Mouse (Mus musculus) limb, embryonic 13.5 days (tissue): ENCODE measurements around the gene Ly6c1. TPM values are rescaled to one million over a fixed set of nuclear protein-coding genes. Genes with fewer than 3 reads are reported as not detected.
"Not testable (repeated sequence)": the region's sequence is repeated elsewhere in the genome, so short reads cannot be mapped to it uniquely, and the experiment has no call there.

Source experiments
- ATAC-seq: fragments of 200-750 bp; cut with Nextera tagmentation; 2 replicates; pipeline ENCODE4 v1.8.0; 2017; ENCODE audit warnings: low read depth, moderate number of reproducible peaks, moderate TSS enrichment; ENCODE audit not compliant: low FRiP score
- H3K27ac ChIP-seq: fragments of 300-500 bp; sonication (generic); 2 replicates; pipeline ENCODE4 v1.5.1; 2015; ENCODE audit warnings: inconsistent platforms, mild to moderate bottlenecking, moderate library complexity
- H3K27me3 ChIP-seq: fragments of 300-500 bp; sonication (generic); 2 replicates; pipeline ENCODE4 v1.6.1; 2015; ENCODE audit warnings: mild to moderate bottlenecking, inconsistent platforms
- H3K36me3 ChIP-seq: fragments of 300-500 bp; sonication (generic); 2 replicates; pipeline ENCODE4 v1.6.1; 2015; ENCODE audit warnings: inconsistent platforms, mild to moderate bottlenecking, moderate library complexity
- H3K4me1 ChIP-seq: fragments of 300-500 bp; sonication (generic); 2 replicates; pipeline ENCODE4 v1.6.1; 2015; ENCODE audit warnings: inconsistent platforms
- H3K4me2 ChIP-seq: fragments of 300-500 bp; sonication (generic); replicated peaks from 2 replicates; pipeline ENCODE4 v1.6.1; 2015; ENCODE audit warnings: inconsistent platforms, mild to moderate bottlenecking, moderate library complexity
- H3K4me3 ChIP-seq: fragments of 300-500 bp; sonication (generic); 2 replicates; pipeline ENCODE4 v1.5.1; 2015; ENCODE audit warnings: moderate library complexity, mild to moderate bottlenecking, inconsistent platforms
- H3K9ac ChIP-seq: fragments of 300-500 bp; sonication (generic); 2 replicates; pipeline ENCODE4 v1.6.1; 2015; ENCODE audit warnings: mild to moderate bottlenecking, inconsistent platforms
- H3K9me3 ChIP-seq: fragments of 300-500 bp; sonication (generic); 2 replicates; pipeline ENCODE4 v1.6.1; 2016; ENCODE audit warnings: inconsistent platforms
- WGBS: fragments of 180-500 bp; shearing (Covaris S2); methylation state at CpG from one replicate; pipeline ENCODE4 v1.1.7; 2015; 5-methylcytosine and 5-hydroxymethylcytosine counted together
- polyA plus RNA-seq: library from polyadenylated mRNA; unstranded; fragments of >200 nt; fragmentation: Nextera tagmentation; extraction: Ambion mirVana; gene quantifications from 2 replicates; pipeline ENCODE4 v1.2.1, GENCODE M21; 2015

Gene Ly6c1
- polyA plus RNA-seq, result 2.6 and 4.1 TPM in 2 replicates

DNA sequence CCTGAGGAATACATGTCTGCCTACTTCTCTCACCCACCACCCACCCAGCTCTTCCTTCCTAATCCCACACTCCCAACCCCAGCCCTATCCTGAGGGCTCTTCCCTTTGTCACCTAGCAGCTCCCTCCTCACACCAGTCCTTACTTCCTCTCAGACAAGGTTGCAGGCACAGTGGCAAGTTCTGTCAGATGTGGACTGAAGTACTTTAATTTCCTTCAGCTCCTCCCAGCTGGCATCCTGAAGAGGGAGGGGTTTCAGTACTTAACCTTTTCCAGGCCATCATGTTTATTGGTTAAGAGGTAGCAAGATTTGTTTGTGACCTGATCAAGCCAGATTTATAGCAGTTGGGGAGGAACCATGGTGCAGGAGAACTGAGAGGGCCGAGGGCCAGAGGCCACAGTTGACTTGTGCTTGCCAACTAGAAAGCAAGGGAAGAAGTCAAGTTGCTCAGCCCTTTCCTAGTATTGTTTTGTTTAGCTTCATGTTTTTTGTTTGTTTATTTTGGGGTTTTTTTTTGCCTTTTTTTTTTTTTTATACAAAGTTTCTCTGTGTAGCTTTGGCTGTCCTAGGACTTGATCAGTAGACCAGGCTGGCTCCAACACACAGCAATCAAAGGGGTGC lies at the start of gene Ly6c1:
Ly6c1 (minus strand) TSS at position 189 of the 620 bp plus-strand sequence.
- H3K36me3 ChIP-seq, H3K27me3 ChIP-seq, ATAC-seq, H3K27ac ChIP-seq, H3K4me1 ChIP-seq, H3K4me3 ChIP-seq, H3K9me3 ChIP-seq, H3K4me2 ChIP-seq, H3K9ac ChIP-seq: not testable (repeated sequence)
- WGBS, result 10% methylated on average over 1 of the region's 1 CpGs

DNA sequence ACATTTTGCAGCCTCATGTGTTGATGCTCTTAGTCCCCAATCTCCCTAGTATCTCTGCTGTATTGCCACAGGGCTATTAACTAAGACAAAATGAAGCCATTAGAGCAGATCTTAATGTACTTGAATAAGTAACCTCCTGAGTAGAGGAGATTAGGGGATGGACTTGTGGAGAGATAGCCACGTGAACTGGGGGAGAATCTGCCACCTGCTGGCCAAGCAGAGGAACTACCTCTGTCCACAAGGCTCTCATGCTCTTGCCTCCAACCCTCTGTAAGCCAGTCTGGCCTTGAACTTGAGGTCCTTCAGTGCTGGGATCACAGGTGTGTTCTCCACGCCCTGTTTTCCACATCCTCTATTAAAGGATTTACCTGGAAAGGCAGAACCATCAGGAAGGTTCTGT lies 39.4 kb upstream of the Ly6c1 start:
- ATAC-seq, H3K9me3 ChIP-seq, H3K4me2 ChIP-seq, H3K27ac ChIP-seq, H3K4me1 ChIP-seq, H3K4me3 ChIP-seq, H3K9ac ChIP-seq, H3K36me3 ChIP-seq, H3K27me3 ChIP-seq: not testable (repeated sequence)
- 16% methylated on average over 2 of the region's 2 CpGs for WGBS

DNA sequence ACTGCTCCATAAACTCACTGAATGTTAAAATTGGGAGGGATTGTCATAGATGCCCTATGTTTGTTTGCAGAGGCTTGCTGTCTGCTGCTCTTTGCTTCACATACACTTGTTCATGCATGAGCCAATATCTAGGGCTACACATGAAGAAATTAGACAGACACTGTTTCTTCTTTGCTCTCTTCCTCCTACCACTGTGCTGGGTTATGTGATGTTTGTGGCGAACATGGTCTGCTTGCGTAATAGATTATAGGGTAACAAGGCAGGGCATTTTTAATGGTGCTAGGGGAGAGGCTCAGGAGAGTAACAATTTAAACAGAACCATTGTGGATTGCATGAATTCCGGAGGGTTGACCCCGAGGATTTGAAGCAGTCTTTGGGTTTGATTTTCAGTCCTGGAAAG lies 21.3 kb upstream of the Ly6c1 start:
- no peaks in the 10 kb centered on the region for H3K9me3 ChIP-seq
- WGBS, result 84% methylated on average over 4 of the region's 4 CpGs
- ATAC-seq, result no peak

DNA sequence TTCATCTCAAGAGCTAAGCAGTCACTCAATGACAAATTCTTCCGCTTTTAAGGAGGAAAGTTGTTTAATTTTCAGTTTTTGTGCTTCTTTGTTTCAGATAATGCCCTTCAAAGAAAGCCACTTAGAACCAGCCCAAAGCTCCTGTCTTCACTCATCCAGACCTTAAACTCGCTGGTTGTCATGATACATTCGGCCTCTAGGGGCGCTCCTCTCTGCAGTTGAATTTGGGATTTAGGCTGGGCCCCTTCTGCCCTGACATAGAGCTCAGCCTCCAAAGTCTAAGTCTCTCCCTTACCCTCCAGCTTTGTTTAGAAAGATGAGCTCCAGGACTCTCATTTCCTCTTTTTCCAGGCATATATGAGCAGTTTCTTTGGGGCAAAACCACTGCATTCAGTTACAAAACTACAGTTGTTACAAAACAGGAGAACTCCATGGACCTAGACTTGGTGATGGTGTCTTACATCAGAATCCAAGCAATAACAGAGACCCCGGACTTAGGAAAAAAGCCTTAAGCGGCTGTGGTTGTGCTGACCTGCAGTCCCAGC lies 13.5 kb upstream of the Ly6c1 start:
- H3K36me3 ChIP-seq, H3K4me2 ChIP-seq, ATAC-seq, H3K27ac ChIP-seq, H3K9ac ChIP-seq, H3K9me3 ChIP-seq, H3K27me3 ChIP-seq, H3K4me3 ChIP-seq, H3K4me1 ChIP-seq: not testable (repeated sequence)
- WGBS, result 36% methylated on average over 6 of the region's 6 CpGs

More for the DNA sequence above, 21.3 kb upstream of the Ly6c1 start:
- no peak overlapping the region for H3K27ac ChIP-seq
- no peaks in the 10 kb centered on the region for H3K27me3 ChIP-seq
- no peaks in the 10 kb centered on the region for H3K36me3 ChIP-seq
- H3K4me2 ChIP-seq, result no peak overlapping the region
- no peak overlapping the region for H3K9ac ChIP-seq
- no peak overlapping the region for H3K4me3 ChIP-seq
- no peaks in the 10 kb centered on the region for H3K4me1 ChIP-seq

DNA sequence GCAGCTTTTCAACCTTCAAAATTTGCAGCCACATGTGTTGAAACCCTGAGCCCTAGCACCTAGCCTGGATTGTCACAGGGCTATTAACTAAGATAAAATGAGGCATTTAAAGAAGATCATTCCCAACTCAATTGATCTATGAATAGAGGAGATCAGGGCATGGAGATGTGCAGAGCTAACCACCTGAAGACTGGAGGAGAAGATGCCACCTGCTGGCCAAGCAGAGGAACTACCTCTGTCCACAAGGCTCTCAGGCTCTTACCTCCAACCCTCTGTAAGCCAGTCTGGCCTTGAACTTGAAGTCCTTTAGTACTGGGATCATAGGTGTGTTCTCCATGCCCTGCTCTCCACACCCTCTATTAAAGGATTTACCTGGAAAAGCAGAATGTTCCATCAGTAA lies 11.9 kb upstream of the Ly6c1 start:
- Histone ChIP-seq H3K27me3 (no peaks in the 10 kb centered on the region), H3K36me3 (no peaks in the 10 kb centered on the region), H3K9ac (no peak overlapping the region), H3K27ac (no peak overlapping the region), H3K4me2 (no peak overlapping the region), H3K4me1 (no peaks in the 10 kb centered on the region), H3K9me3 (no peaks in the 10 kb centered on the region), H3K4me3 (no peak overlapping the region)
- ATAC-seq, result no peak

DNA sequence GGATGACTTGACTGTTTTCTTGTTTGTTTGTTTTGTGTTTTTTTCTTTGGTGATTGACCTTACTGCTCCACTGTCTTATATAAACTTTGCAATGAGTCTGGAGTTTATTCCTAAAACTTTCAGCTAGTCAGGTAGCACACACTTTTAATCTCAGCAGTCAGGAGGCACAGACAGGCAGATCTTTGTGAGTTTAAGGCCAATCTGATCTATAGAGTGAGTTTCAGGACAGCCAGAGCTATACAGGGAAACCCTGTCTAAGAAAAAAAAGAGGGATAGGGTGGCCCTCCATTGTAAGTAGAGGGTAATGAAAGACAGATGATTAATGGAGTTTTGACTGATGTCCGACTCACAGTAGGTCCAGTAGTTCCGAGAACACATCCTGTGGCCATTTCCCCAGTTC lies 7.4 kb upstream of the Ly6c1 start:
- WGBS, result 81% methylated on average over 2 of the region's 2 CpGs

DNA sequence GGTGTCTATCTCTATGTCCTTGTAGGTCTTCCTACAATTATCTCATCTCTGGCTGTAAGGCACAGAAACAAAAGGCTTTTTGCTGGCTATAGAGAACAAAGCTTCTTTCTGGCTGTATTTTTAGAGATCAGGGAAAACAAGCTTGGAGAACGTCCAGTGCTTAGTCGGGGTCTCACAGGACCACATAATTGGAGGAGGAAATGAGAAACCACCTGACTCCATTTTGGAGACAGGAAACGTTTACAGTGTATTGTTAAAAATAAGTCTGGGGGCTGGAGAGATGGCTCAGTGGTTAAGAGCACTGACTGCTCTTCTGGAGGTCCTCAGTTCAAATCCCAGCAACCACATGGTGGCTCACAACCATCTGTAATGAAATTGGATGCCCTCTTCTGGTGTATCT lies 6.8 kb upstream of the Ly6c1 start:
- not testable (repeated sequence) for H3K4me3 ChIP-seq, H3K27me3 ChIP-seq, H3K9me3 ChIP-seq, H3K9ac ChIP-seq, H3K36me3 ChIP-seq, H3K4me2 ChIP-seq, ATAC-seq, H3K27ac ChIP-seq, H3K4me1 ChIP-seq
- 26% methylated on average over 3 of the region's 3 CpGs for WGBS

More for the DNA sequence above, 7.4 kb upstream of the Ly6c1 start:
- Histone ChIP-seq H3K4me3 (no peak overlapping the region), H3K4me2 (no peak overlapping the region), H3K4me1 (no peaks in the 10 kb centered on the region), H3K27ac (no peak overlapping the region), H3K27me3 (no peaks in the 10 kb centered on the region), H3K9ac (no peak overlapping the region), H3K9me3 (no peaks in the 10 kb centered on the region), H3K36me3 (no peaks in the 10 kb centered on the region)
- no peak for ATAC-seq

DNA sequence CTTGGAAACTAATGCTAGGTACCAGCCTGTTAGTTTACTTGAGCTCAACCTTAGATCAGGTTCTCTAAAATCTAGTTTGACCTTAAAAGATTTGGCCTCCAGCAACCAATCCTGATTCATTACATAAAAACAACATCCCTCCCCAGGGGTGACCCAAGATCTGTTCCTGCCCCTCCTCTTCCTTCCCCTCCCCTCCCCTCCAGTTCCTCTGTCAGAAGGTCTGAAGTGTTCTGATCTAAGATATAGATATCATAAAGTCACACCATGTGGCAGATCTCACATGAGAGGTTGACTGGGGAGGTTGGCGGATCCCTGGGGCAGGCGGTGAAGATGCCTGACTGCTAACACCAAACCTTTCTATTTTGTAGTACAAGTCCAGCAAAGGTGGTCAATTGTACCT lies 3.8 kb upstream of the Ly6c1 start:
- H3K4me3 ChIP-seq, H3K36me3 ChIP-seq, H3K9me3 ChIP-seq, H3K27me3 ChIP-seq, ATAC-seq, H3K4me1 ChIP-seq, H3K27ac ChIP-seq, H3K4me2 ChIP-seq, H3K9ac ChIP-seq: not testable (repeated sequence)
- WGBS, result 93% methylated on average over 2 of the region's 2 CpGs

DNA sequence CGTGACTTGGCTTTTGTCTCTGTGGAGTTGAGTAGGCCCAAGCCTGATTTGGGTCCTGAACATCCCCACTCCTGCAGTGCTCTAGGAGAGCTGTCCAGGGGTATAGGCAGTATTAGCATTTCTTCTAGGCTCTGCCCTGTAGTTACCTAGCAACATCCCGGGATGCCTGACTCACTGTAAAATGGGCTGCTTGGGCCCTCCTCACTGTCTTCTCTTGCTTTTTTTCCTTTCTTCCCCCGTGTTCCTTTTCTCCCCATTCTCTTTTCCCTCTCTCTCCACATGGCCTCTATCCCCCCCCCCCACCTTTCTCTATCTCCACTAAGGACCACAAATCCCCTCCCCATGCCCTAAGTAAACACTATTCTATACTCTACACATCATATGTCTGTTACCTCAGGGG lies 2.5 kb upstream of the Ly6c1 start:
- H3K4me3 ChIP-seq, H3K27me3 ChIP-seq, H3K9ac ChIP-seq, H3K9me3 ChIP-seq, H3K4me1 ChIP-seq, ATAC-seq, H3K27ac ChIP-seq, H3K36me3 ChIP-seq, H3K4me2 ChIP-seq: not testable (repeated sequence)
- 61% methylated on average over 3 of the region's 3 CpGs for WGBS

DNA sequence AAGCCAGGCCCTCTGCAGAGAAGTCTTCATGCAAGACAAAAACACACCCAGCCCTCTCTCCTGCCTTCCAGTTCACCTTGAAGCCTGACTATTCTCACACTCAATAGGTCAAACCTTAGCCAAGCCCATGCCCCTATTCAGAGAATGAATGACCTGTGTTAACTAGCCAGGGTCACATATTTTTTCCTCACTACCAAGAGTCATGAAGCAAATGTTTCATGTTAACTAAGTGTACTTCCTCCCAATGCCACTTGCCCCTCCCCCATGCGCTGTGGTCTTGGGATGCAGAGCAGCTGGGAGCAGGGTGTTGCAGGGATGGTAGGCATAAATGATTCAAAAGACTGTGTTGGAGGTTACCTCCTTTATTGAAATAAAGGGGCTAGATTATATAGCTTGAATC lies 2.0 kb upstream of the Ly6c1 start:
- H3K9me3 ChIP-seq, result not testable (repeated sequence)

DNA sequence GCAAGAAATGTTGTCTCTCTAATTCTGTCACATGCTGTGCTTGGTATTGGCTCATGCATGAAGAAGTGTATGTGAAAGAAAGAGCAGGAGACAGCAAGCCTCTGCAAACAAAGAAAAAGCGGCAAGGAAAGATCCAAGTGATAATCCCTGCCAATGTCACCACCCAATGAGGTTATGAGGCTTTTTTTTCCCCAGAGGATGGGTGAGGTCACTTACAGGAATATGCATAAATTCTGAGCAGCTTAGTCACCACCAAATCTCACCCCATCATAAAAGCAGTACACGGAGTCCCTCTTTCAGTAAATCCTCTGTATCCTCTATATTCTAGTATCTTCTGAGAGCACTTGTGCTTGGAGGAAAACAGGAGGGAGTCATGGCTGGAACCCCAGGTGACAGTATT lies 1.2 kb upstream of the Ly6c1 start:
- H3K4me1 ChIP-seq, H3K36me3 ChIP-seq, ATAC-seq, H3K27me3 ChIP-seq, H3K9ac ChIP-seq, H3K27ac ChIP-seq, H3K4me2 ChIP-seq, H3K9me3 ChIP-seq, H3K4me3 ChIP-seq: not testable (repeated sequence)
- WGBS, result 81% methylated on average over 2 of the region's 2 CpGs

More for the DNA sequence above, 2.0 kb upstream of the Ly6c1 start:
- H3K4me1 ChIP-seq, ATAC-seq, H3K4me2 ChIP-seq, H3K4me3 ChIP-seq, H3K36me3 ChIP-seq, H3K27ac ChIP-seq, H3K27me3 ChIP-seq, H3K9ac ChIP-seq: not testable (repeated sequence)
- 78% methylated on average over 1 of the region's 1 CpGs for WGBS

DNA sequence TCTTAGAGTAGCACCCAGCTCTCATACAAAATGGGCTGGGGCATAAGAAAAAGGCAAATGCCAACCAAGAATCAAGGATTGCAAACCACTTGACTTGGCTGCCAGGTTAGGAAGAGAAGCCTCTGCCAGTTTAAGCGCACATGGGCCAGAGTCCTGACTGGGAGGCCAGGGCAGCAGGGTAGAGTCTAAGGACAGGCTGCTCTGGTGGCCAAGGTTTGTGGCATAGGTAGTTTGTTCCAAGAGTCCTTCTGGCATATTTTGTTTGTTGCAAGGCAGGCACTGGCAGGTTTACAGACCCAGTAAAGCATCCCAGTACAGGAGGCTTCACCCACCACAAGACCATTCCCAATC lies 685 bp downstream of the Ly6c1 start:
- H3K27me3 ChIP-seq, H3K4me1 ChIP-seq, ATAC-seq, H3K36me3 ChIP-seq, H3K9ac ChIP-seq, H3K4me3 ChIP-seq, H3K27ac ChIP-seq, H3K4me2 ChIP-seq, H3K9me3 ChIP-seq: not testable (repeated sequence)
- 91% methylated on average over 1 of the region's 1 CpGs for WGBS

DNA sequence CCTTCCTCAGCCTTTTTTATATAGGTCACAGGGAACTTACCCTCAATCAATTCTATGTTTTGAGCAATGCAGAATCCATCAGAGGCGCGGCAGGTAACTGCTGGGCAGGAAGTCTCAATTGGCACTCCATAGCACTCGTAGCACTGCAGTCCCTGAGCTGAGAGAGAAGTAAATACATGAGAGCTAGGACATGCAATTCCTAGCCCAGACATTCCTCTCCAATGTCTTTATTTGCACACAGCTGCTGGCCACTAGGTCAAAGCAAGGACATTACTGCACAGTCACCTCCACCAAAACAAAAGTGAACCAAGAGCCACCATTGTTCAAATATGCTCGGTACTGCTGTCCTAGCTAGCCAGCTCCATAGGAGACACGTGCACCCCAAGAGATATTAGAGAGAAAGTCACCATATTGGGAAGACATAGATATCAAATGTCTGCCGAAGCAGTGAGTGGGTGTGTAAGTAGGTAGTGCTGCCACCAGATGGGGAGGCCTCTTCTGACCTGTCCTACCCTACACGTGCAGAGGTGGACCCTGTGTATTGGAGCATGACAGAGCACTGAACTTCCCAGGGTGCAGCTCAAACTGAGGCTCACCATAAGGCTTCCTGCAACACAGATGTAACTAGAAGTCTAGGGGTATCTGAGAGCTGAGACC lies 1.2 kb downstream of the Ly6c1 start:
- not testable (repeated sequence) for H3K4me1 ChIP-seq, H3K36me3 ChIP-seq, H3K9me3 ChIP-seq, H3K4me2 ChIP-seq, H3K9ac ChIP-seq, H3K4me3 ChIP-seq, H3K27ac ChIP-seq, H3K27me3 ChIP-seq, ATAC-seq
- WGBS, result 82% methylated on average over 5 of the region's 7 CpGs
